Mouse (Mus musculus): ENCODE results near the gene Timp4.

The Timp4 gene

GRCm38 (mm10) chr6:115252099-115252873 lies at the start of gene Timp4:
Timp4 (minus strand) TSS chr6:115252205.
- no peak for DNase-seq (ENCODE audit: low spot score in 2 of 2)

DNA sequence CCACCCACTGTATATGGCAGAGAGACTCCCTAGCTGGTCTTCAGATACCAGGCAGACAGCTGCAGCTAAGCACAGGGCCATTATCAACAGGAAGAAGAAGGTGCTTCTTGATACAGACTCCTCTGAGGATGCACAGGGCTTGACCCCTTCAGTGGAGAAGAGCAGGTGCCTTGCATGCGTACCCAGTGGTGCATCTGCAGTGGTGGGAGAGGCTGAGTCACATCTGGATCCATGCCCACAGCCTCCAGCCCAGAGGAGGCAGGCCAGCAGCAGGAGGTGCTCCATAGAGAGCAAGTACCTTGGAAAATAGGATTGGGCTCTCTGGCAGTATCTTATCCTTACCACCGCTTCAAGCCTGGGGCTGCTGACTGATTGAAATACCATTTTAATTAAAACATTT lies 41.9 kb upstream of the Timp4 start:
- DNase-seq (ENCODE audit: low spot score in 2 of 2), result peak in 1 of 2 experiments; percentile 4

- peak; percentile 54 to 59 for DNase-seq (ENCODE audit: low spot score in 2 of 2)
Measured at GRCm38 (mm10) chr6:115292621-115293020, 40.6 kb upstream of the Timp4 start.

- peak in 1 of 2 experiments; percentile 56 for DNase-seq (ENCODE audit: low spot score in 2 of 2)
Measured at GRCm38 (mm10) chr6:115291823-115292222, 39.8 kb upstream of the Timp4 start.

GRCm38 (mm10) chr6:115291068-115291467 lies 39.1 kb upstream of the Timp4 start:
- peak in 1 of 2 experiments; percentile 2 for DNase-seq (ENCODE audit: low spot score in 2 of 2)

DNA sequence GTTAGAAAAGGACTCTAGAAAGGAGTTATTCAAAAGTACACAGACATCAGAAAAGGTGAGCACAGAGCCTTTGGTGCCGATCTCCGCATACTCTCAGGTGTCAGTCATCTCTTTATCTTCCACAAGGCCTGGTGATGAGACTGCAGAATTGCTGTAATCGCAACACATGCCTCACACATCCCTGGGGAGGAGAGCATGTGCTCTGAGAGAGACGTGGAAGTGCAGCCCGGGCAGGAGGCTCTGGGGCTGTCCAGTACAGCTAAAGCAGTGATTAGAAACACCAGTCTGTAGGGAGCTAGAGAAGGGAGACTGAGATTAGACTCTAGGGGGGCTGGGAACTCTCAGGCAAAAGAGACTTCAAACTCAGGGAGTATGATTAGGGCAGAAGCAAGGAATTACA lies 38.6 kb upstream of the Timp4 start:
- no peak for DNase-seq (ENCODE audit: low spot score in 2 of 2)

DNA sequence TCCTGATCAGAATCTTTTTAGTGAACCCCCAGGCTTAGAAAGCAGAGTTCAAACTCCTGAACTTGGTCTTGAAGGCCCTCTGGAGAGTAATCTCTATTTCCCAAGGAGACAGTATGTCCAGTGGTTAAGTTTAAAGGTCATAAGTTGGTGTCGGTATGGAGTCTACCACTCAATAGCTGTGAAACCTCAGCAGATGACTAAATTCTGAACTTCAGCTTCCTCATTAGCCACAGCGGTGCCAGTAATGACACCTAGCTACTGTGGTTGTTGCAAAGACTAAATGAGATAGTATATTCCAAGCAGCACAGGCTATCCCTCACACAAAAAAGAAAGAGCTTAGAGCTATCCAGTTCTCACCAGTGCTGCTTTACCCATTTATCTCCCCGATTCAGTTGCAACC lies 36.2 kb upstream of the Timp4 start:
- DNase-seq (ENCODE audit: low spot score in 2 of 2), result no peak

- DNase-seq (ENCODE audit: low spot score in 2 of 2), result peak; percentile 60 to 67
Measured at GRCm38 (mm10) chr6:115286441-115286840, 34.4 kb upstream of the Timp4 start.

DNA sequence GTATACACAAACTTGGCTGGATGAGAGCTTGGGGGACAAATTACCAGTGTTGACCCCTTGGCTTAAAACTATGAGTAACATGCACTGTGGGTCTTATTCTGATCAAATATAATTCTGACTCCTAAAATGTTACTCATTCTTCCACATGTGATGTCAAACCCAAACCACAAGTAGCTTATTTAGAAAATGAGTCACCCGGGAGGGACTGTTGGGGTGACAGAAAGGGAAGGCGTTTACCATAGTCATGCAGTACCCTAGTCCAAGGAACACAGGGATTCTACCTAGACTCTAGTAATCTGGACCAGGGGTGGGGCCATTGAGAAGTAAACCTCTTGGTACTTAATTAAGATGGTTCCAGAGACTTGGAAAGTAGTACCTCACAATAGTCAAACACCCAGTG lies 32.1 kb upstream of the Timp4 start:
- DNase-seq (ENCODE audit: low spot score in 2 of 2), result no peak

- peak in 1 of 2 experiments; percentile 1 for DNase-seq (ENCODE audit: low spot score in 2 of 2)
Measured at GRCm38 (mm10) chr6:115279639-115280038, 27.6 kb upstream of the Timp4 start.

DNA sequence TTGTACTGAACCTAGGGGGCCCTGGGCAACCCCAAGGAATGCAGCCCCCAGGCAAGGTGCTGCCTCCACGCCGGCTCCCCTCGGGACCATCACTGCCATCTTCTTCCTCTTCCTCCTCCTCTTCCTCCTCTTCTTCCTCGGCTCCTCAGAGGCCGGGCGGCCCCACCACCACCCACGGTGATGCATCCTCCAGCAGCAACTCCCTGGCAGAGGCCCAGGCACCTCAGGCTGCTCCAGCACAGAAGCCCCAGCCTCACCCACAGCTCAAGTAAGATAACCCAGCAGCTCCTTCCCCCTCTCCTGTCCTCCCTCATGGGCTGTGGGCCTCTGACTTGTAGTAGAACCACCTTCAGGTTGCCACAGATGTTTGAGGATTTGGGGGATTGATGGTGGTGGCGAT lies 26.1 kb upstream of the Timp4 start:
- DNase-seq (ENCODE audit: low spot score in 2 of 2), result peak in 1 of 2 experiments; percentile 52

DNA sequence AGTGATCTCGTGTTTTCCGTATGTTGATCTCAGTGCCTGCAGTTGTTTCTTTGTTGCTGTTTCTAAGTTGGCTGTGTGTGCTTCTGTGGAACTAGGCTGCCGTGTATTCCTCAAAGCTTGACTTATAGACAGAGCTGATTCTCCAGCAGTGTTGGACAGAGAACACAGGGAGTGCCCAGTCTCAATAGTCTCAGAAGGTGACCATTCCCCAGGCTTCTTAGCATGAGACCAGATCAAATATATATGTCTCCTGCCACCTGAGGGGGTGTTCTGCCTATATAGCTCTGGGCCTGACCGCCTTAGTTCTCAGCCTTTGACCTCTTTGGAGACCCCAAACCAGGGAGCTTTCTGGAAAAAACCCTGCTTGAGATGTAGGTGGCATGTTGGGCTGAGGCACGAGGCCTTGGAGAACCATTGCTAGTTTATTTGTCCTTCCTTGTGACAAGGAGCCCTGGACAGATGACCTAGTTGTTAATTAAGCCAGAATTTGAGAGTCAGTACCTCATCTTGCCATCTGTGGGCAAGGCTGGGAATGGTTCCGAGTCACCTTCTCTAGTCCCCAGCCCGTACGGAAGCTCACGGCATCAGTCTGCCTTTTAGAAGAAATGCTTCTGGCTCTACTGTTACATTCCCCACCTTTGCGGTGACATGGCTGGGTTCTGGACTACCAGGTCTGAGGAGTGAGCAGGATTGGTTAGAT lies 23.3 kb upstream of the Timp4 start:
- no peak for DNase-seq (ENCODE audit: low spot score in 2 of 2)

- DNase-seq (ENCODE audit: low spot score in 2 of 2), result no peak
Measured at GRCm38 (mm10) chr6:115274705-115275104, 22.7 kb upstream of the Timp4 start.

DNA sequence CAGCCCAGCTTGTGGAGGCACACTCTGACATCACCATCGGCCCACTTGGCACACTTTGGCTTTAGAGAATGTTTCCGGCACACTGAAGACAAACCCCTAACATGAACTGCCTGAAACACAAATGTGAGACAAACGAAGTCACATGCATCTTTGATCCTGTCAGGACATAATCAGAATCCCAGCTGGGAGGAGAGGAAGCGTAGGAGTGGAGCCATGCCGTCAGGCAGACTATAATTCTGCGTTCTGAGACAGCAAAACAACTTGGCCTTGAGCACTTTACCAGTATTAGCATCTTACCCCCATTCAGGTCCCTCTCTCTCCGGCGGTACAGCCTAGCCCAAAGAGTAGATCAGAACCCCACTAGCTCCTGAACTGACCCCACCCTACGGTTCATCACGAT lies 21.3 kb upstream of the Timp4 start:
- DNase-seq (ENCODE audit: low spot score in 2 of 2), result peak in 1 of 2 experiments; percentile 31

- DNase-seq (ENCODE audit: low spot score in 2 of 2), result no peak
Measured at GRCm38 (mm10) chr6:115271866-115272271, 19.9 kb upstream of the Timp4 start.

DNA sequence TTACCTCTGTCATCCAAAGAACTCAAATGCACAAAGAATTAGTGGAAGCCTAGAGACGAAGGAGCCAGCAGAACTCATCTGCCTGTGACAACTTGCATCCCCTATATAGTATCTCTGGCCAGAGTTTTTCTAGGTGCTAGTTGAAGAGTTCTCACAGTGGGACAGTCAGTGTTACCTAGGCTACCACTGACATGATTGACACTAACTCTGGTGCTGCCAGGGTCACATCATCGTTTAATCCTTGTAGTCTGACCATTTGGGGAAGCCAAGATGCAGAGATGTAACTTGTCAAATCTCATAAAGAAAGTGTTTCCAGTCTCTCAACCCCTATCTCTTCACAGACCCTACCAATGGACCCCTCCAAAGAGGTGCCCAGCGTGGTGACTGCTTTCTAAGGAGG lies 19.3 kb upstream of the Timp4 start:
- no peak for DNase-seq (ENCODE audit: low spot score in 2 of 2)

DNA sequence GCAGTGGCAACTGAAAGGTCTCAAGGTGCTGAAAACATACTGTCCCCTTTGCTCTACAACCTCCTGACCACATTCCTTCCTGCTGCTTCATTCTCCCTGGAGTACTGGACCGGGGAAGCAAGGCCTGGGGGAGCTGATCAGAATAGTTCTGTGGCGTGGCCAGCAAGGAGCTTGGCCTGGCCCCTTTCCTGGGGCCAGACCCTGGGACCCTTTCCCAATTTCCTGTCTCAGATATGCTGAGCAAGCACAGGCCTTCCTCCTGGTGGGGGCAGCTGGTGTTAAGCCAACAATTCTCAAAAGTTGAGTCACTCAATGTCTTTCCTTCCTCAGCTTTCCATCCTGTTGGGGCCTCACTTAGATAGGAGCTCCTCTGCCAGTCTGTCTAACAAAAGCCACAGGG lies 18.1 kb upstream of the Timp4 start:
- DNase-seq (ENCODE audit: low spot score in 2 of 2), result no peak

- DNase-seq (ENCODE audit: low spot score in 2 of 2), result no peak
Measured at GRCm38 (mm10) chr6:115269561-115269960, 17.6 kb upstream of the Timp4 start.

DNA sequence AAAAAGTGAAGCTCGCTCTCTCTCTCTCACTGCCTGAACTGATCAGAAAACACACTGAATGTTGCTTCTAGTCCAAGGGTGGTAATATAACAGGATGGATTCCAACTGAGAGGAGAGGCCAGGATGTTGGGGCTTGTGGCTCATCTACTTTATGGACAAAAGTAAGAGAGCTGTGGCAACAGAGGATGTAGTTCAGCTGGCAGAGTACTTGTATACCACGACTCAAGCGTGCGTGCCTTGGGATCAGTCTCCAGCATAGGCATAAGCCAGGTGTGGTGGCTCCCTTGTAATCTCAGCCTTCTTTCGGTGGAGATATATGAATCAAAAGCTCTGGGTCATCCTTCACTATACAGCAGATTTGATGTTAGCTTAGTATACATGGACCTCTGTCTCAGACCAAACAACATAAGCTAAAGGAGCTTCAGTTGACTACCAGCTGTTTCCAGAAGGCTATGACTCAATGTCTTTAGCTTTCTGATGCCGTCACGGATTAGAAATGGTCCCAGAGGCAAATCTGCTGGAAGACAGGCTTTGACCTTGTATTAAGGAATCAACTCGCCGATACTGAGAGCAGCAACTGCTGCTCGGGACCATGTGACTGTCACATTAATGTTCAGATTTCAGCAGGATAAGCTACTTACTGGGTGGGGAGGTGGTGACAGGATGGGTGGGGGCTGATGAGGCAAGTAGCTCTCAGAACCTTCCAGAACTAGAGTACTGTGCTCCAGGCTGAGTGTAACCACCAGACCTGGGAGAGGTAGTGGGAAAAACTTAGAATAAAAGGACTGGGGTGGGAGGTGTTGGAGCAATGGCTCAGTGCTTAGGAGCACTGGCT lies 16.8 kb upstream of the Timp4 start:
- no peak for DNase-seq (ENCODE audit: low spot score in 2 of 2)

DNA sequence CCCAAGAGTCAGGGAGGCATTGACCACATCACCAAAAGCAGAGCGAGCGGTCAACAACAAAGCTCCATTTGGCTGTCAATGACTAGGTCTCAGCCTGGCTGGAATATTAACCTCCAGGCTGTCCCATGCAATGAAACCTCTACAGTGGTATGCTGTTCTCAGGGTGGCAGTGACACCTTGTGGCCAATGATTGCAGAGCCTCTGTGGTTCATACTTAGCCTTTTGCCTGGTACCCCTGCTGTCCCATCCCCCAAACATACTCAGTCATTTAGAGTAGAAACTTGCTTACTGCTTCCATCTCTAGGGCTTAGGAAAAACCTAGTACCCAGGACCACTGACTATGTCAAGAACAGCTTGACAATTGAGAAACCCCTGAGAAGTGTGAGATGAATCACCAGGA lies 15.9 kb upstream of the Timp4 start:
- DNase-seq (ENCODE audit: low spot score in 2 of 2), result peak; percentile 82 to 83

DNA sequence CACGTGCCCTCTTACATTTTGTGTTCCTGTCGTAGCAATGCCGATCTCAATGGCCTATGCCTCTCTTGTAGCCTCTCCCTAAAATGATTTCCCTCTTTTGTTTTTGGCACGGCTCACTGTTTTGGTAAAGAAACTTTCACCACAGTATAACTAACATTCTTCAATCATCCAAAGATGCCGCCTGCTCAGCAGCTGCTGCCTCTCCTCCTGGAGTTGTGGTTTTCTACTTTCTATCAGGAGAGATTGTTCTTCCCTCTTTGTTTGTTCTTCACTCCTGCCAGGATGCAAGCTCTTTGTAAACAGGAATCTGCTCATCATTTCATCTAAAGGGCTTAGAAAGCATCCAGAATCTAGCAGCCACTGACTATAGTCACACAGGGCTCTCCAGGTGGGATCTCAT lies 14.8 kb upstream of the Timp4 start:
- no peak for DNase-seq (ENCODE audit: low spot score in 2 of 2)

- DNase-seq (ENCODE audit: low spot score in 2 of 2), result no peak
Measured at GRCm38 (mm10) chr6:115260507-115260906, 8.5 kb upstream of the Timp4 start.

Measured in right cerebral cortex, adult 2 months (tissue).